Mouse (Mus musculus) intestine, embryonic 16.5 days (tissue): ENCODE results near the gene Wdfy4. TPM values are rescaled to one million over a fixed set of nuclear protein-coding genes. Genes with fewer than 3 reads are reported as not detected.

ENCODE experiments used
- ATAC-seq: fragments of 200-750 bp; cut with Nextera tagmentation; 2 replicates; pipeline ENCODE4 v1.8.0; 2017; ENCODE audit warnings: moderate TSS enrichment, moderate library complexity
- H3K27ac ChIP-seq: fragments of 300-500 bp; sonication (generic); 2 replicates; pipeline ENCODE4 v1.5.1; 2014; ENCODE audit warnings: mild to moderate bottlenecking, low read length
- H3K27me3 ChIP-seq: fragments of 300-500 bp; sonication (generic); replicated peaks from 2 replicates; pipeline ENCODE4 v1.6.1; 2014; ENCODE audit warnings: low read length, control low read depth, mixed read lengths; ENCODE audit not compliant: control insufficient read depth, insufficient read depth
- H3K36me3 ChIP-seq: fragments of 300-500 bp; sonication (generic); 2 replicates; pipeline ENCODE4 v1.6.1; 2014; ENCODE audit warnings: low read length, control low read depth; ENCODE audit not compliant: control insufficient read depth, insufficient read depth
- H3K4me1 ChIP-seq: fragments of 300-500 bp; sonication (generic); 2 replicates; pipeline ENCODE4 v1.6.1; 2014; ENCODE audit warnings: low read length, control low read depth, mixed read lengths; ENCODE audit not compliant: control insufficient read depth, insufficient read depth
- H3K4me2 ChIP-seq: fragments of 300-500 bp; sonication (generic); 2 replicates; pipeline ENCODE4 v1.6.1; 2014; ENCODE audit warnings: low read depth, low read length, control low read depth
- H3K4me3 ChIP-seq: fragments of 300-500 bp; sonication (generic); 2 replicates; pipeline ENCODE4 v1.5.1; 2014; ENCODE audit warnings: mild to moderate bottlenecking, low read length
- H3K9ac ChIP-seq: fragments of 300-500 bp; sonication (generic); 2 replicates; pipeline ENCODE4 v1.6.1; 2014; ENCODE audit warnings: low read depth, low read length
- H3K9me3 ChIP-seq: fragments of 300-500 bp; sonication (generic); 2 replicates; pipeline ENCODE4 v1.6.1; 2016; ENCODE audit warnings: low read length, control low read depth; ENCODE audit not compliant: control insufficient read depth
- WGBS: fragments of 180-500 bp; shearing (Covaris S2); extraction: QIAGEN DNeasy Blood & Tissue Kit; methylation state at CpG from one replicate; pipeline ENCODE4 v1.1.7; 2014; 5-methylcytosine and 5-hydroxymethylcytosine counted together
- polyA plus RNA-seq: library from polyadenylated mRNA; unstranded; fragments of >200 nt; fragmentation: Nextera tagmentation; extraction: Ambion mirVana; gene quantifications from 2 replicates; pipeline ENCODE4 v1.2.1, GENCODE M21; 2015

Gene Wdfy4
- polyA plus RNA-seq, 1 experiment from 2014 or later, result 0.16 TPM

GRCm38 (mm10) chr14:33194241-33194640 lies 8.9 kb upstream of the Wdfy4 start:
- no peak for ATAC-seq
- Histone ChIP-seq H3K4me3 (no peak overlapping the region), H3K9ac (no peak overlapping the region), H3K27ac (no peak overlapping the region), H3K4me1 (no peaks in the 10 kb centered on the region), H3K4me2 (no peak overlapping the region), H3K27me3 (no peaks in the 10 kb centered on the region), H3K36me3 (no peaks in the 10 kb centered on the region), H3K9me3 (no peaks in the 10 kb centered on the region)
- WGBS, result 72% methylated on average over 3 of the region's 3 CpGs

- no peaks in the 10 kb centered on the region for H3K9me3 ChIP-seq
- H3K9ac ChIP-seq, result no peak overlapping the region
- no peak overlapping the region for H3K4me3 ChIP-seq
- ATAC-seq, result no peak
- H3K27me3 ChIP-seq, result no peaks in the 10 kb centered on the region
- no peaks in the 10 kb centered on the region for H3K4me1 ChIP-seq
- H3K27ac ChIP-seq, result no peak overlapping the region
- no peak overlapping the region for H3K4me2 ChIP-seq
- H3K36me3 ChIP-seq, result no peaks in the 10 kb centered on the region
These were observed 8.5 kb upstream of the Wdfy4 start for GRCm38 (mm10) chr14:33193762-33194161.

GRCm38 (mm10) chr14:33190646-33191045 lies 5.3 kb upstream of the Wdfy4 start:
- no peaks in the 10 kb centered on the region for H3K27me3 ChIP-seq
- no peaks in the 10 kb centered on the region for H3K36me3 ChIP-seq
- no peak overlapping the region for H3K27ac ChIP-seq
- 76% methylated on average over 1 of the region's 1 CpGs for WGBS
- H3K4me3 ChIP-seq, result no peak overlapping the region
- no peak overlapping the region for H3K9ac ChIP-seq
- no peak overlapping the region for H3K4me2 ChIP-seq
- no peaks in the 10 kb centered on the region for H3K9me3 ChIP-seq
- H3K4me1 ChIP-seq, result no peaks in the 10 kb centered on the region
- no peak for ATAC-seq

GRCm38 (mm10) chr14:33189849-33190423 lies 4.6 kb upstream of the Wdfy4 start:
- H3K4me2 ChIP-seq, result no peak overlapping the region
- H3K9me3 ChIP-seq, result no peaks in the 10 kb centered on the region
- H3K4me3 ChIP-seq, result no peak overlapping the region
- H3K9ac ChIP-seq, result no peak overlapping the region
- H3K36me3 ChIP-seq, result no peaks in the 10 kb centered on the region
- WGBS, result 90% methylated on average over 21 of the region's 21 CpGs
- no peaks in the 10 kb centered on the region for H3K27me3 ChIP-seq
- H3K27ac ChIP-seq, result no peak overlapping the region
- H3K4me1 ChIP-seq, result no peaks in the 10 kb centered on the region
- no peak for ATAC-seq

GRCm38 (mm10) chr14:33189230-33189629 lies 3.9 kb upstream of the Wdfy4 start:
- no peak overlapping the region for H3K27ac ChIP-seq
- no peaks in the 10 kb centered on the region for H3K36me3 ChIP-seq
- H3K9me3 ChIP-seq, result no peaks in the 10 kb centered on the region
- no peak overlapping the region for H3K4me3 ChIP-seq
- no peak for ATAC-seq
- no peak overlapping the region for H3K9ac ChIP-seq
- no peak overlapping the region for H3K4me2 ChIP-seq
- WGBS, result 74% methylated on average over 10 of the region's 10 CpGs
- no peaks in the 10 kb centered on the region for H3K4me1 ChIP-seq
- no peaks in the 10 kb centered on the region for H3K27me3 ChIP-seq

GRCm38 (mm10) chr14:33187201-33187600 lies 1.9 kb upstream of the Wdfy4 start:
- WGBS, result 49% methylated on average over 4 of the region's 4 CpGs
- no peak for ATAC-seq

GRCm38 (mm10) chr14:33180102-33180501 lies 5.2 kb downstream of the Wdfy4 start:
- 85% methylated on average over 5 of the region's 5 CpGs for WGBS

More at GRCm38 (mm10) chr14:33187201-33187600, 1.9 kb upstream of the Wdfy4 start:
- Histone ChIP-seq H3K9ac (no peak overlapping the region), H3K27ac (no peak overlapping the region), H3K27me3 (no peaks in the 10 kb centered on the region), H3K4me2 (no peak overlapping the region), H3K4me3 (no peak overlapping the region), H3K4me1 (no peaks in the 10 kb centered on the region), H3K36me3 (no peaks in the 10 kb centered on the region), H3K9me3 (no peaks in the 10 kb centered on the region)

GRCm38 (mm10) chr14:33175059-33175821 lies 10.1 kb downstream of the Wdfy4 start:
- 79% methylated on average over 4 of the region's 4 CpGs for WGBS
- H3K4me3 ChIP-seq, result no peak overlapping the region
- ATAC-seq, result no peak

More at GRCm38 (mm10) chr14:33180102-33180501, 5.2 kb downstream of the Wdfy4 start:
- Histone ChIP-seq H3K9me3 (no peaks in the 10 kb centered on the region), H3K4me3 (no peak overlapping the region), H3K4me1 (no peaks in the 10 kb centered on the region), H3K4me2 (no peak overlapping the region), H3K27ac (no peak overlapping the region), H3K36me3 (no peaks in the 10 kb centered on the region), H3K27me3 (no peaks in the 10 kb centered on the region), H3K9ac (no peak overlapping the region)
- no peak for ATAC-seq

GRCm38 (mm10) chr14:33171942-33172341 lies 13.4 kb downstream of the Wdfy4 start:
- Histone ChIP-seq H3K4me2 (no peak overlapping the region), H3K27ac (no peak overlapping the region), H3K9ac (no peak overlapping the region), H3K27me3 (no peaks in the 10 kb centered on the region), H3K4me1 (no peaks in the 10 kb centered on the region), H3K36me3 (no peaks in the 10 kb centered on the region), H3K9me3 (no peaks in the 10 kb centered on the region), H3K4me3 (no peak overlapping the region)
- WGBS, result 74% methylated on average over 1 of the region's 1 CpGs
- no peak for ATAC-seq

More at GRCm38 (mm10) chr14:33175059-33175821, 10.1 kb downstream of the Wdfy4 start:
- Histone ChIP-seq H3K9ac (no peak overlapping the region), H3K27me3 (no peaks in the 10 kb centered on the region), H3K4me2 (no peak overlapping the region), H3K36me3 (no peaks in the 10 kb centered on the region), H3K27ac (no peak overlapping the region), H3K4me1 (no peaks in the 10 kb centered on the region), H3K9me3 (no peaks in the 10 kb centered on the region)
